Mouse (Mus musculus): ENCODE measurements around the gene Arfgef3.
"Not testable (repeated sequence)": the region's sequence is repeated elsewhere in the genome, so short reads cannot be mapped to it uniquely, and the experiment has no call there.

Gene Arfgef3

DNA sequence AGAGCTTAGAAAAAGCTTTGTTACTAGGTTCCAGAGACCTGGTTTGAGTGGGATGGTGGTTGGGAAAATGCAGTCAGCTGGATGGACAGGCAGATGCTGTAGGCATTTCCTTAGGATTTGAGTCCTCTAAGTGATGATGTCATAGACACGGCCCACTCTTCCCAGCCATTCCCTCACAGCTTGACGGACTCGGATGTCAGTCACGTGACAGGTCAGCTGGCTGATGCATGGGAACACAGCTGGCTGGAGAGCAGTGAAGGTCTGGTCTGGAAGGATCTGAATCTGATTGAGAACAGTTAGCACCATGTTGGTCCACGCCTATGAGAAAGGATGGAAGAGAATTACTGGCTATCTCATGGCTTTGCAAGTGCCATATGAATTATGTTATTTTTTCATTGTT lies 154.3 kb downstream of the Arfgef3 start:
- no peak for DNase-seq (ENCODE audit: low spot score in 2 of 2)

DNA sequence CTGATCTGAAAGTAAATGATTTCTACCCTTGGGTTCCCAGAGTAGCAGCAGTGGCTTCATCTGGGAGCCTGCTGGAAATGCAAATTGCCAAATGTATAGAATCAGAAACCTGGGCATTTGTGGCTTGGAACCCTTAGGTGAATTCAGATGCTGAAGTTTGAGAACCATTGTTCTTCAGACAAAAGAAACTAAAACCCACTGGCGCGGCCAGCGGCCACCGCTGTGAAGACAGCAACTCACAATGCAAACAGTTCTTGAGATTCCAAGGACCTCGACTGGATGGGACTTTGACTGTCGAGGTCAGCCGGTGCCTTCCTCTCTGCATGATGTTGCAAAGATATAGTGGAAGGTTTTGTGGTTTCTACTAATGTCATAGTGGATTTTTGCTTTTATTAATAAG lies 159.6 kb downstream of the Arfgef3 start:
- no peak for DNase-seq (ENCODE audit: low spot score in 2 of 2)

DNA sequence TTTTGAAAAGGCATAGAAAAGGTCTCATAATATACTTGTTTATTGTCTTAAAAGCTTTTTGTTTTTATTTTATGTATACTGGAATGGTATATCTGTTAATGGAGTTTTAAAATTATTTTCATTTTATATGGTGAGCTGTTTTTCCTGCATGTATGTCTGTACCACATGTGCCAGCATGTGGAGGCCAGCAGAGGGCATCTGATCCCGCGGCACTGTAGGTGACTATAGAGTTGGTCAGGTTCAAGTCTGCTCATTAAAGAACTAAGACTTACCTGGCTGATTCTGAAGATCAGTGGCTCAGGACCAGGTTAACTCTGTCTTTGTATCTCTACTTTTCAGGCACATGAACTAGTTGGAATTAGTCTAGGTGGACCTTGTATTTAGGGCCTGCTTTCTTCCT lies 171.2 kb downstream of the Arfgef3 start:
- no peak for DNase-seq (ENCODE audit: low spot score in 2 of 2)

DNA sequence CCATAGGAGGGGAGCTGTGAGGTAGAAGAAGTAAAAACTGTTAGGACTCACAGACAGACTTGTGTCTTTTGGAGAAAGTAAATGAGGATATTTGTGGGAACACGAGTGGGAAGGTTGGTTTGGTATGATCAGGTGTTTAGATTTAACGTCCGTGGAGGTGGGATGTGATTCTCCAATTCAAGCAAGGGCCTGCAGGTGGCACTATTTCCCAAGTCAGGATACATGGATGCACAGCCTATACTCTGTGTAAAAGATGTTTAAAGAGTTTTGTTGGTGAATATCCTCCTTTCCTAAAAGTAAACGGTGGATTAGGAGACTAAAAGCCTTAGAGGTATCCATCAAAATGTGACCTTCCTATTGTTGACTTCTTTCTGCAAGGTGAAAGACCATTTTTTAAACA lies 180.8 kb downstream of the Arfgef3 start:
- DNase-seq (ENCODE audit: low spot score in 2 of 2) = no peak

DNA sequence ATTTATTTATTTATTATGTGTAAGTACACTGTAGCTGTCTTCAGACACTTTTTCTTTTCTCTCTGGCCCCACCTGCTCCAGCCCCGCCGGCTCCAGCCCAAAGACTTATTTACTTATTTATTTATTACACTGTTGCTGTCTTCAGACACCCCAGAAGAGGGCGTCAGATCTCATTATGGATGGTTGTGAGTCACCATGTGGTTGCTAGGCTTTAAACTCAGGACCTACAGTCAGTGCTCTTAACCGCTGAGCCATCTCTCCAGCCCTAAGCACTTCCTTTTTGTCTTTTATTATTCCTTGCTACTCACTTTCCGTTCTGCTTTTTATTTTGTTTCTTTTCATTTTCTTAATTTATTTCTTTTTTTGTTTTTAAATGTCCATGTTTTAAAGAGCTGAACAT lies 182.3 kb downstream of the Arfgef3 start:
- no peak for DNase-seq (ENCODE audit: low spot score in 2 of 2)

DNA sequence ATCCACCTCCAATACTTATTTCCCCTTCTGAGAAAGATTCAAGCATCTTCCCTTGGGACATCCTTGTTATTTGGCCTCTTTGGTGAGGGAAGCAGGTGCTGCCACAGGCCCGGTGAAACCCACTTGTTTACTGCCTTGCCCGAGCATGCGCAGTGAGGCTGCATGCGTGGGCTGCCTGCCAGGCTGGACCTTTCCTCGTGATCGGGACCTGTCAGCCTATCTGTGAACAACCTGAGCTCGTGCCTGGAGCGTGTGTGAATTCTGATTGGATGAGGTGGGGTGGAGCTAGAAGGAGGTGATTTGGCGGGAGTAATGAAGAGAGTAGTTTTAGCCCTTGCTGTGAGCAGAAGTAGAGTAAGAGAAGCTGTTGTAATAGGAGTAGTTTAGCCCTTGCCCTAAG lies 184.7 kb downstream of the Arfgef3 start:
- DNase-seq (ENCODE audit: low spot score in 2 of 2) = not testable (repeated sequence)

DNA sequence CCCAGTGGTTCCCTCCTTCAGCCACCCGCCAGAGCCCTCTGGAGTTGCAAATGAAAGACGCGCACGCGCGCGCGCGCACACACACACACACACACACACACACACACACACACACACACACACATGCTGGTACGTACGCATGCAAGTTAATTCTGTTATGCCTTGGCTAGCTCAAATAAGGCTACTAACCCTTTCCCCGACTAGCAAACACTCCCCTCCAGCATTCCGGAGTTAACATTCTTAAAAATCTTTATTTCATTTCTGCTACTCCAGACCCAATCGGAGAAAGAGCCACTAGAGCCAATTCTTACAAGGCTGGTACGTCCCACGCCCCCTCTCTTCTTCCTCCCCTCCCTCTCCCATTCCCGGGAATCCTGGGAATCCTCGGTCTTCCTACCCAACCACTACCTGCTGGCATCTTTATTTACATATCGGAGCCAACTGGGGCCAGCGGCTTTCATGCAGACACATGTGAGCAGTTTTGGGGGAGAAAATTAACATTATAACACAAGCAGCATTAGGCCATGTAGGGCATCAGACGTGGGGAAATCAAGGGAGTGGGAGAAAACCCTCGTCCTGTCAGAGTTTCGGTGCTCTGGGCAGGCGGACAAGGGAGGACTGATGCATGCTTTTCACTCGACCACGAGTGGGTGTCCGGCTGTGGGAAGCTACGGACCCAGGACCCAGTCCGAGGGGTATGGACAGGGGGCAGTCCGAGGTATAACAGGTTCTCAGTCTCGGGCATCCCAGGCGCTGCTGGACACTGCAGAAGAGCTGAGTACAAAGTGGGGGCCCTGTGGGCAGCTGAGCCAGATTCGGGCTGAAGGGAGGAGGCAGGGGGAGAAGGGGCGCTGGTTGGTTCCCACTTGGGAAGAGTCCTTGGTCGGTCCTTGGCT lies 194.2 kb downstream of the Arfgef3 start:
- no peak for DNase-seq (ENCODE audit: low spot score in 2 of 2)

DNA sequence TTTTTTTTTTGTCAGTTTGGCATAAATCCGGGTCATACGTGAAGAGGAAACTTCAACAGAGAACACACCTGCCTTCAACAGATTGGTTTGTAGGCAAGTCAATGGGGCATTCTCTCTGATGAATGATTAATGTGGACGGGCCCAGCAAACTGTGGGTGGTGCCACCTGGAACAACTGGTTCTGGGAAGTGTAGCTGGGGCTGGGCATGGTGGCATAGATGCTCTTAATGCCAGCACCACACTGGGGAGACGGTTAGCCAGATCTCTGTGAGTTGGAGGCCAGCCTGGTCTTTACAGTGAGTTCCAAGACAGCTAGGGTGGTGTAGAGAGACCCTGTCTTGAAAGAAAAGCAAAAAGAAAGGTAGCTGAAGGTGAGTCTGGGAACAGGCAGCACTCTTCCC lies 196.4 kb downstream of the Arfgef3 start:
- no peak for DNase-seq (ENCODE audit: low spot score in 2 of 2)

DNA sequence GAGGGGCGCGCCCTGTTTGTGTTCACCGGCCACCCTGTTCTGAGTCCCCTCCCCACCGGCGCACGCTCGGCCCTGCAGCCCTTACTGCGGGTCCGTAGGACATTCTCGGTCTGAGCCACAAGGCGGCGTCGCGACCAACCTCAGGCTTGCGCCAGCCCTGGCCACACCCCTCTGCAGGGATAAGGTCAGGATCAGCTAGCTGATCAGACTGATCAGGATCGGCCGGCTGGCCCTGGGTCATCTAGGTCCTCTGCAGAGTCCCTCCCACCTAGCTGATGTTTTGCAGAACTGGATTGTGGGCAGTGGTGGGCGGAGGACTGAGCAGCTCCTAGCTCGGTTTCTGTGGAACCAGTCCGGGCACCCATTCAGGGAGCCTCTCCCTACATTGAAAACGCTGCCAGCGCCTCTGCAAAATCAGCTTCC lies 197.9 kb downstream of the Arfgef3 start, which contains the start of gene Hebp2:
Hebp2 (minus strand) TSS at position 264 of the 423 bp plus-strand sequence.
- no peak for DNase-seq (ENCODE audit: low spot score in 2 of 2)

DNA sequence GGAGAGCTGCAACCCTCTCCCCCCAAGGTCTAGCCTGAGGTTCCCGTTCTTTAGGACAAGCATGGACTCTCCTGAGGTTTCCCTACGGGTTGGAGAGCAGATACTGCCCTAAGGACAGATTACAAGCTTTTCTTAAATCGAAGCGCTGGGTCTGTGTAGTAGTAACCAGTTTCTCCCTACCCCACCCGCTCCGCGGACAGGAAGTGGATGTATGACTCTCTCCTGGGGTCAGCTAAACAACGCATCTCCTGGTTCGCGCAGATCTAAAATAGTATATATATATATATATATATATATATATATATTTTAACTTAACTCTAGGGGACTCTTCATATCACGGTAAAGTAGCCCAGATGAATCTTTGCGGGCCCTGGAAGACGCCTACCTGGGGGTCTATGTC lies 198.4 kb downstream of the Arfgef3 start:
- DNase-seq (ENCODE audit: low spot score in 2 of 2) = no peak

DNA sequence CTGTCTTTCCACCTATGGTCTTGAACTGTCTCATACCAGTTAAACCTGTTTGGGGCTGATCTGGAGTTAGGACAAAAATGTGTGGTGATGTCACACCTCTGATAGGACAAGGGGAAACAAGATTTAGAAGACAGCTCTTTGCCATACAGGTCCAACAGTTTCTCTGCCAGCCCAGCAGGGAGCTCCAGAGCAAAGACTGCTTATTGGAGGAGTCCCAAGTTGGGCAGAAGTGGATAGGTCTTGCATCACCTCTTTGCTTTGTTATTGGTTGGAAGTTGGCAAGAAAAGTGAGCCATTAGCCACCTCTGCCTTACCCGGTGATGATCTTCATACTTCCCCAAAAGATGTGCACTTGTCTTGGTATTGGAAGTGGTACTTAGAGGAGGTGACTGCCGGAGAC lies 206.9 kb downstream of the Arfgef3 start:
- no peak for DNase-seq (ENCODE audit: low spot score in 2 of 2)

DNA sequence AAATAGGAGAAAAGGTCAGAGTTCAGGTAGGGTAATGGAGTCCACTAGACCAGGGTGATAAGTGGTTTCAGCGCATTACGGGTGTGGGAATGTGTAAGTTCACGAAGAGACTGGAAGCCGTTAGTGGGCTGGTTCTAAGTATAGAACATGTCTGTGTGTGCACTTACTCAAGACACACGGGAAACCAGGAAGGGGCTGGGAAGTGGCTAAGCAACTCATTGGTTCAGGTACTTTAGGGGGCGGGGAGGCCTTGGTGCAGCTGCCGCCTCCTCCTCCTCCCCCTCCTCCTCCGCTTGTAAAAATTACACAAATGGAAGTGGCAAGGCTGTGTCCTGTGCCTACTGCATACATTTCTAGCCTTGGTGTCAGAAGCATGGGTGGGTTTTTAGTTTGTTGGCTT lies 211.5 kb downstream of the Arfgef3 start:
- DNase-seq (ENCODE audit: low spot score in 2 of 2) = no peak

Measured in spleen, postnatal 4 days (tissue).